8 mouse cellular contexts compared by ENCODE assay signal in the genomic region with DNA sequence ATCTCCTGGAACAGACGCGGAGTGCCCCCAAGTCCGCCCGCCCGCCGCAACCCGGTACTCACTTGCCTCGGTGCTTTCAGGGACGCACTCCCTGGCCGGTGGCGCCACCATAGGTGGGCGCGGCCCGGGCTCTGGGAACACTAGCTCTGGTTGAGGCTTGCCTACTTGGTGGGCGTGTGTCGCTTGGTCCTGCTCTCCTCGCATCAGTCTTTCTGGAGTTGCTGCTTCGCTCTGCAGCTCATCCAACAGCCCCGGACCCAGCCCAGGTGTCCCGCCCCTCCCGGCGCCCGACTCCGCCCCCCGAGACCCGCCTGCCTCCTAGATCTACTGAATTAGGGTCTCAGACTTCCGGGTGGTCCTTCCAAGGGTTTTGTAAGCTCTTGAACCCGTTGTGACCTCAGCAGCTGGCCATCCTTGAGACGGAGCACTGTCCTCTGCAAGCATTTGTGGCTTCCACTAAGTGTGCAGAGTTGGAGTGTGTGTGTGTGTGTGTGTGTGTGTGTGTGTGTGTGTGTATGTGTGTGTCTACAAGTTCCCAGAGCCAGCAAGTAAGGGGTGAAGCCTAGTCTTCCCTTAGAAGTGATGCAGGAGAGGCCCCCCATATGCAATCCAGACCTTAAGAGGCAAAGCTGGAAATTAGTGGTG. TPM values are rescaled to one million over a fixed set of nuclear protein-coding genes. Genes with fewer than 3 reads are reported as not detected.
DNase-seq lines count a peak whose midpoint lies in the region; ATAC-seq and TF ChIP-seq lines count a peak whose summit lies in the region.

A gene (minus strand): TSS at position 254 of the 645 bp plus-strand sequence.

- no peaks in the 10 kb centered on the region for H3K36me3 ChIP-seq in kidney, embryonic 16.5 days (ENCODE audit: insufficient read depth, low read length)
- no peaks in the 10 kb centered on the region for H3K36me3 ChIP-seq in forebrain, postnatal 0 days (ENCODE audit: insufficient read depth)
- H3K36me3 ChIP-seq in limb, embryonic 13.5 days: no peaks in the 10 kb centered on the region
- H3K36me3 ChIP-seq in neural tube, embryonic 14.5 days (ENCODE audit: control insufficient read depth, insufficient read depth, low read length): no peaks in the 10 kb centered on the region

- peak within 1 kb of the TSS; percentile 56 for H3K9ac ChIP-seq in kidney, embryonic 16.5 days (replicated peaks; ENCODE audit: low read length)
- H3K9ac ChIP-seq in forebrain, postnatal 0 days: peak within 1 kb of the TSS; percentile 52
- H3K9ac ChIP-seq in limb, embryonic 13.5 days: peak within 1 kb of the TSS; percentile 58
- H3K9ac ChIP-seq in neural tube, embryonic 14.5 days (replicated peaks; ENCODE audit: low read depth, low read length): peak within 1 kb of the TSS; percentile 47

- peaks cover 8% of the 10 kb centered on the region for H3K4me1 ChIP-seq in kidney, embryonic 16.5 days (ENCODE audit: insufficient read depth, low read length)
- H3K4me1 ChIP-seq in brown adipose tissue, adult 24 weeks (ENCODE audit: control insufficient read depth, insufficient read depth, insufficient read length, low read length): peaks cover 6% of the 10 kb centered on the region
- 0 out of 2 replicates have a peak, but pooled peaks cover 3% of the 10 kb centered on the region for H3K4me1 ChIP-seq in forebrain, postnatal 0 days (ENCODE audit: insufficient read depth)
- H3K4me1 ChIP-seq in limb, embryonic 13.5 days: peaks cover 6% of the 10 kb centered on the region
- H3K4me1 ChIP-seq in neural tube, embryonic 14.5 days (ENCODE audit: control insufficient read depth, insufficient read depth, low read length): 0 out of 2 replicates have a peak, but pooled peaks cover 3% of the 10 kb centered on the region

- H3K9me3 ChIP-seq in kidney, embryonic 16.5 days (ENCODE audit: low read length): no peaks in the 10 kb centered on the region
- H3K9me3 ChIP-seq in forebrain, postnatal 0 days (ENCODE audit: low read length): no peaks in the 10 kb centered on the region
- H3K9me3 ChIP-seq in limb, embryonic 13.5 days: no peaks in the 10 kb centered on the region
- no peaks in the 10 kb centered on the region for H3K9me3 ChIP-seq in neural tube, embryonic 14.5 days (ENCODE audit: control insufficient read depth, low read length)

- ATAC-seq in kidney, embryonic 16.5 days (ENCODE audit: low FRiP score, low TSS enrichment): peak; percentile 85
- ATAC-seq in forebrain, postnatal 0 days: peak; percentile 68
- peak; percentile 33 for ATAC-seq in limb, embryonic 13.5 days (ENCODE audit: low FRiP score, low read depth)
- ATAC-seq in neural tube, embryonic 14.5 days (ENCODE audit: low read depth): peak; percentile 72
- ATAC-seq in activated CD4-positive, CD25-positive, alpha-beta regulatory T cell, adult 4 months: no peak

- peak within 1 kb of the TSS; percentile 57 for H3K4me3 ChIP-seq in kidney, embryonic 16.5 days (ENCODE audit: low read length)
- peak within 1 kb of the TSS; percentile 19; the same call in 1 of the 2 replicates for H3K4me3 ChIP-seq in brown adipose tissue, adult 24 weeks (ENCODE audit: insufficient read depth, low read depth, low read length)
- peak within 1 kb of the TSS; percentile 45 for H3K4me3 ChIP-seq in forebrain, postnatal 0 days (ENCODE audit: low read depth, low read length)
- peak within 1 kb of the TSS; percentile 49 for H3K4me3 ChIP-seq in limb, embryonic 13.5 days
- H3K4me3 ChIP-seq in neural tube, embryonic 14.5 days (ENCODE audit: low read depth, low read length): peak within 1 kb of the TSS; percentile 46

- peak; percentile 28; the same call in 1 of the 2 replicates for TF ChIP-seq CTCF in forebrain, postnatal 0 days (IDR thresholded peaks at IDR 0.05; ENCODE audit: low read depth)

- H3K27me3 ChIP-seq in kidney, embryonic 16.5 days (ENCODE audit: insufficient read depth, low read length): peaks cover 17% of the 10 kb centered on the region; the same call in 1 of the 2 replicates
- no peaks in the 10 kb centered on the region; the same call in 1 of the 2 replicates for H3K27me3 ChIP-seq in forebrain, postnatal 0 days (ENCODE audit: insufficient read depth, low read length)
- H3K27me3 ChIP-seq in limb, embryonic 13.5 days: peaks cover 35% of the 10 kb centered on the region
- peaks cover 5% of the 10 kb centered on the region for H3K27me3 ChIP-seq in neural tube, embryonic 14.5 days (ENCODE audit: control insufficient read depth, insufficient read depth, low read length)

- H3K27ac ChIP-seq in kidney, embryonic 16.5 days (ENCODE audit: low read length): no peak within 1 kb of the TSS
- no peak within 1 kb of the TSS for H3K27ac ChIP-seq in brown adipose tissue, adult 24 weeks (replicated peaks; ENCODE audit: low read depth, low read length)
- H3K27ac ChIP-seq in forebrain, postnatal 0 days (ENCODE audit: low read depth, low read length): peak within 1 kb of the TSS; percentile 45; the same call in 1 of the 2 replicates
- H3K27ac ChIP-seq in limb, embryonic 13.5 days: no peak within 1 kb of the TSS
- no peak within 1 kb of the TSS for H3K27ac ChIP-seq in neural tube, embryonic 14.5 days (ENCODE audit: low read depth, low read length)

- 0% methylated on average over 29 of the region's 29 CpGs for WGBS in kidney, embryonic 16.5 days
- 2% methylated on average over 29 of the region's 29 CpGs for WGBS in forebrain, postnatal 0 days
- 1% methylated on average over 29 of the region's 29 CpGs for WGBS in limb, embryonic 13.5 days
- 1% methylated on average over 29 of the region's 29 CpGs for WGBS in neural tube, embryonic 14.5 days

- no peak for DNase-seq in kidney, adult 11 months
- DNase-seq in forebrain, postnatal 0 days: peak; percentile 50
- no peak for DNase-seq in gastrocnemius, adult 8-10 months (ENCODE audit: low spot score in 2 of 2)

- H3K4me2 ChIP-seq in kidney, embryonic 16.5 days (replicated peaks; ENCODE audit: low read depth, low read length): peak within 1 kb of the TSS; percentile 99
- H3K4me2 ChIP-seq in forebrain, postnatal 0 days (ENCODE audit: low read depth): peak within 1 kb of the TSS; percentile 88
- peak within 1 kb of the TSS; percentile 76 for H3K4me2 ChIP-seq in limb, embryonic 13.5 days (replicated peaks)
- peak within 1 kb of the TSS; percentile 96 for H3K4me2 ChIP-seq in neural tube, embryonic 14.5 days (ENCODE audit: low read depth, low read length)

RNA-seq across cellular contexts. Expression of the gene that starts here (rescaled TPM):
- polyA plus RNA-seq in kidney, embryonic 16.5 days (2015; fragmentation: Nextera tagmentation; extraction: Ambion mirVana): 0.10 and 0.30 TPM in 2 replicates
- polyA plus RNA-seq in brown adipose tissue, adult 24 weeks (2012; ENCODE audit: insufficient read depth, insufficient read length, missing spikeins): not detected in 2 replicates
- 28.5 and 47.7 TPM in 2 replicates for total RNA-seq in forebrain, postnatal 0 days (2014; rRNA removed)
- polyA plus RNA-seq in forebrain, postnatal 0 days (2015; fragmentation: Nextera tagmentation; extraction: Ambion mirVana): 9.0 and 14.0 TPM in 2 replicates
- 2.1 and 2.7 TPM in 2 replicates for polyA plus RNA-seq in limb, embryonic 13.5 days (2015; fragmentation: Nextera tagmentation; extraction: Ambion mirVana)
- 1.7 and 3.0 TPM in 2 replicates for polyA plus RNA-seq in neural tube, embryonic 14.5 days (2014; fragmentation: Nextera tagmentation; extraction: Ambion mirVana)
- not detected for total RNA-seq in gastrocnemius, adult 8-10 months (2022)
- polyA plus RNA-seq in activated CD4-positive, CD25-positive, alpha-beta regulatory T cell, adult 4 months (2017; shearing (Covaris generic)): under 1 TPM in 1 of 2 experiments, not detected in 1; 0.21 TPM

Comparison
In these comparisons a context has a peak if more than half of its experiments do, and no peak if none do; other contexts are left out.
1. RNA of the gene that starts here (total RNA-seq): 28.5 to 47.7 TPM in forebrain, postnatal 0 days; not detected in gastrocnemius, adult 8-10 months; every median in the first group is over 10 times any median in the second.
2. Peak in ATAC-seq, H3K4me3 ChIP-seq, H3K9ac ChIP-seq and H3K4me2 ChIP-seq in kidney, embryonic 16.5 days; RNA of the gene not detected or under 1 TPM.
3. Peak in every context shown above with its lines, with median percentiles within 50 percentile points of each other: H3K4me2 ChIP-seq, H3K4me3 ChIP-seq and H3K9ac ChIP-seq.